ENCODE assay signal across 8 mouse cellular contexts in genomic region chr7:112823621-112824020, GRCm38 (mm10).
DNase-seq lines count a peak whose midpoint lies in the region; ATAC-seq lines count a peak whose summit lies in the region.

No protein-coding gene starts in this region.

- H3K9ac ChIP-seq in hindbrain, embryonic 12.5 days = peak overlapping the region; percentile 18; the same call in 1 of the 2 replicates

- no peaks in the 10 kb centered on the region for H3K9me3 ChIP-seq in hindbrain, embryonic 12.5 days (replicated peaks)

- peak; percentile 79 for ATAC-seq in hindbrain, embryonic 12.5 days (ENCODE audit: low FRiP score)

- peak overlapping the region; percentile 31 for H3K4me2 ChIP-seq in hindbrain, embryonic 12.5 days (replicated peaks)

- peak overlapping the region; percentile 57 for H3K27ac ChIP-seq in hindbrain, embryonic 12.5 days

- H3K36me3 ChIP-seq in hindbrain, embryonic 12.5 days = no peaks in the 10 kb centered on the region

- peaks cover 84% of the 10 kb centered on the region for H3K4me1 ChIP-seq in hindbrain, embryonic 12.5 days

- 2% methylated on average over 5 of the region's 5 CpGs for WGBS in hindbrain, embryonic 12.5 days

- peak; percentile 13 for DNase-seq in 416B (ENCODE audit: low read depth)
- DNase-seq in ZHBTc4 (ENCODE audit: low read depth, low spot score) = peak; percentile 96
- DNase-seq in fibroblast of lung, adult 2 months (ENCODE audit: low read depth) = peak; percentile 68
- DNase-seq in layer of hippocampus, adult 9-10 months (ENCODE audit: low spot score) = peak; percentile 18
- DNase-seq in lung, postnatal 10 days = peak; percentile 88
- peak; percentile 87 for DNase-seq in retina, embryonic 14.5 days (ENCODE audit: low spot score)
- no peak for DNase-seq in gastrocnemius, postnatal 25 days

- H3K27me3 ChIP-seq in hindbrain, embryonic 12.5 days = no peaks in the 10 kb centered on the region; the same call in 1 of the 2 replicates

- H3K4me3 ChIP-seq in hindbrain, embryonic 12.5 days = no peak overlapping the region
